Mouse (Mus musculus) layer of hippocampus, adult 2 months (tissue): ENCODE data around the gene Cd151. TPM values are rescaled to one million over a fixed set of nuclear protein-coding genes. Genes with fewer than 3 reads are reported as not detected.

ENCODE experiments used
- DNase-seq, 2 experiments: peaks; one replicate each; pipeline ENCODE4 v3.0.0; 2022; ENCODE audit warnings: low spot score in 2 of 2
- H3K27ac ChIP-seq: fragments of 200-600 bp; 2 replicates; pipeline ENCODE4 v1.8.1; 2022
- H3K4me3 ChIP-seq: fragments of 200-600 bp; 2 replicates; pipeline ENCODE4 v1.8.1; 2022; ENCODE audit warnings: mild to moderate bottlenecking
- CTCF ChIP-seq: fragments of 200-600 bp; conservative IDR thresholded peaks from 2 replicates; pipeline ENCODE4 v1.8.1; 2022; ENCODE audit warnings: antibody characterized with exemption, mild to moderate bottlenecking, moderate library complexity
- total RNA-seq, 2 experiments: library from RNA; stranded (reverse); gene quantifications; 2 replicates each; pipeline ENCODE4 v1.2.3; 2021

Gene Cd151
- total RNA-seq, 2 experiments from 2014 or later, result 23.4 to 25.1 TPM

DNA sequence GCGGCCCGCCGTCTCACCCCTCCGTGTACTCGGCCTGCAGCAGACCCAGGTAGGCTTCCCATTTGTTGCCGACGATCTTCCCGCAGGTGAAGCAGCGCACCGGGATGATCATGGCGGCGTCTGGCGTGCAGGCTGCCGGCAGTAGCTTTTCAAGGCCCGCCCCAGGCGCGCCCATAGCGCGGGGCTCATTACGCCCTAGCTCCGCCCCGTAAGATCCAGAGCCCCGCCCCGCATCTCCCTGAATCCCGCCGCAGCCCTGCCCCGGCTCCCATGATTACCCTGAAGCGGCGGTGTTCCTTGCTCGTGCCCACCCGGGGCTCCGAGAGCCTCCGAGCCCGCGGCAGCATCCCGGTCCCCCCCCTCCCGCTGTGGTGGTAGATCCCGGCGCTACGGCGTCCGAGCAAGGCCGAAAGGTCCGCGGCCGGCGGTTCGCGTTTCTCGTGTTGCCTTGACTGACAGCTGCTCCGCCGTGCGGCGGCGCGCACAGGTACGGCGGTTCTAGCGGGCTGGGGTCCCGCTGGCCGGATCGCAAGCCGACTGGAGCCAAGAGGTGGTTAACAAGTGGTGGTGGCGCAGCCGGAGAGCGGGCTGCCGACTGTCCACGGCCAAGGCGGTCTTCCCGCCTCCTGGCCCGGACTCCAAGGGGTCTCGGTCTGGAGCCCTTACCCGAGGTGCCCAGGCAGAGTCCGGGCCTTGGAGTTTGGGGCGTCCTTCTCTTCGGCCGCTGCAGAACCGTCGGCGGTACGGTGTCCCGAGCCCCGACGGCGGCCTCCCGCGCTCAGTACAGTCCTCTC is 8.0 kb downstream of the Cd151 start, which contains the start of the genes Polr2l and Tspan4:
Polr2l (minus strand) TSS at position 122 of the 794 bp plus-strand sequence.
Tspan4 (plus strand) TSS at position 230 of the 794 bp plus-strand sequence.
- TF ChIP-seq CTCF, result 0 out of 2 replicates have a peak, but pooled peaks have one; percentile 17
- Histone ChIP-seq H3K27ac (peak within 1 kb of the TSS; percentile 99), H3K4me3 (peak within 1 kb of the TSS; percentile 86)
- DNase-seq, result peak; percentile 69 to 75

DNA sequence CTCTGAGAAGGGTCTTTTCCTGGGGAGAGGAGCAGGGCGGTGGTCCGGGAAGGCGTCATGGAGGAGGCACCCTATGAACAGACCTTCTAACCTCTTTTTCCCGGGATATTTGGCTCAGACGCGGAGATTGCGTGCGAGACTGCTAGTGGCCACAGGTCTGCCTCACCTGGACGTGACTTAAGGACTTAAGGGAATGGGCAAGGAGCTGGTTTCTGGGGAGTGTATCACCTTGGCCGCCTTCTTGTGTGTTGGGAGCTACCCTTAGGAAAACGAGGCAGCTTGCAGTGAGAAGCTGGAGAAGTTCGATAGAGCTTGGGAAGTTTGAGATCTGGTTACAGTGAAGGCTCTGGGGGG is 8.6 kb downstream of the Cd151 start:
- peak overlapping the region; percentile 86 for H3K4me3 ChIP-seq
- H3K27ac ChIP-seq, result peak overlapping the region; percentile 99
- TF ChIP-seq CTCF, result no peak
- DNase-seq, result no peak

GRCm38 (mm10) chr7:141476226-141476980 is 9.2 kb downstream of the Cd151 start:
- Histone ChIP-seq H3K27ac (peak overlapping the region; percentile 99), H3K4me3 (peak overlapping the region; percentile 86)
- peak; percentile 41 for TF ChIP-seq CTCF
- DNase-seq, result no peak

DNA sequence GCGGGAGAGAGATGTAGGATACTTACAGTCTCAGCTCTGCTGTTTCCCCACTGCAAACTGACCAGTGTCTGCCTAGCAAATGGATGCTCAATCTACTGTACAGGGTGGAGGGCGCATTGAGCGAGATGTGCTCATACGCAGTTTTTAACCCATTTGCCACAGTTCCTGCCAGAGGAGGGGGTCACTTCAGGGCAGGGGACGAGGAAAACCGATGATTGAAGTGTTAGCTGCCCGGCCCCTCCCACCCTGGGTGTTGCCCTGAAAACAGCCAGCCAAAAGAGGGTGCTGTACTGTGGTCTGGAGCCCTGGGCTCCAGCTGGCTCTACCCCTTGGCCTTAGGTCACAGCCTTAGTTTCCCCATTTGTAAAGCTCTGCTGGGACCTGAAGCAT is 9.8 kb downstream of the Cd151 start:
- Histone ChIP-seq H3K4me3 (peak overlapping the region; percentile 28; the same call in 1 of the 2 replicates), H3K27ac (peak overlapping the region; percentile 71; the same call in 1 of the 2 replicates)
- DNase-seq, result no peak
- no peak for TF ChIP-seq CTCF

DNA sequence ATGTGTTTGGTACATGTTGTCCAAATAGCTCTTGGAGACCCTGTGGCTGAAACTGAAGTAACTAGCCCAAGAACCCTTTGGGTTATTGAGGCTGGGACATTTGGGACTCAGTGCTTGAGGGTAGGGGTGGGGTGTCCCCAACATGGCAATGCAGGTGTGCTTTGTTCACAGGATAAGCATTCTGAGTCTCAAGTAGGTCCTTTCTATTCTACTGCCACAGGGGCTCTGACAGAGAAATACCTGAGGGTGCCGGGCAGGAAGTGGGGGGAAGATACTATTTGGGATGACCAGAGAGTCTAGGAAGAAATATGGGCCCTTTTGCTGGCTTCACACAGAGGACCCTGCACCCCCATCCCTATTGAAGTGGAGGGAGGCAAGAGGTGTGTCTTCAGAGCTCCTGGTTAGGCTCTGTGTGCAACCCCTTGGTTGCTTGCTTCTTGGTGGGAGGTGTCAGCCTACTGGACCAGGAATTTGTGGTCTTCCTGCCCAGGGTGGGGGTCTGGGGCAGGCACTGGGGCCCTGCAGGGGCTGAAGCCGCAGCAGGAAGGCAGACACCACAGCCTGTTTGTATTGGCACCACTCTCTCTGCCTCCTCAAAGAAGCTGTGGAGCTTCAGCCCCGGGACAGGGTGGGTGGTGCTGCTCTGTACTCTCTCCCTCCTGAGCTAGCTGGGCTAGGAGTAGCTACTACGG is 10.5 kb downstream of the Cd151 start:
- no peak for TF ChIP-seq CTCF
- DNase-seq, result no peak
- H3K4me3 ChIP-seq, result no peak overlapping the region; the same call in 1 of the 2 replicates
- peak overlapping the region; percentile 71; the same call in 1 of the 2 replicates for H3K27ac ChIP-seq

GRCm38 (mm10) chr7:141478270-141478748 is 11.1 kb downstream of the Cd151 start:
- Histone ChIP-seq H3K27ac (peak overlapping the region; percentile 28; the same call in 1 of the 2 replicates), H3K4me3 (no peak overlapping the region)
- TF ChIP-seq CTCF, result no peak
- DNase-seq, result no peak

- peak; percentile 74 for DNase-seq
- peak; percentile 94 for TF ChIP-seq CTCF
- no peak overlapping the region for H3K27ac ChIP-seq
- no peak overlapping the region; the same call in 1 of the 2 replicates for H3K4me3 ChIP-seq
These were observed 13.8 kb downstream of the Cd151 start for GRCm38 (mm10) chr7:141480842-141481497.

DNA sequence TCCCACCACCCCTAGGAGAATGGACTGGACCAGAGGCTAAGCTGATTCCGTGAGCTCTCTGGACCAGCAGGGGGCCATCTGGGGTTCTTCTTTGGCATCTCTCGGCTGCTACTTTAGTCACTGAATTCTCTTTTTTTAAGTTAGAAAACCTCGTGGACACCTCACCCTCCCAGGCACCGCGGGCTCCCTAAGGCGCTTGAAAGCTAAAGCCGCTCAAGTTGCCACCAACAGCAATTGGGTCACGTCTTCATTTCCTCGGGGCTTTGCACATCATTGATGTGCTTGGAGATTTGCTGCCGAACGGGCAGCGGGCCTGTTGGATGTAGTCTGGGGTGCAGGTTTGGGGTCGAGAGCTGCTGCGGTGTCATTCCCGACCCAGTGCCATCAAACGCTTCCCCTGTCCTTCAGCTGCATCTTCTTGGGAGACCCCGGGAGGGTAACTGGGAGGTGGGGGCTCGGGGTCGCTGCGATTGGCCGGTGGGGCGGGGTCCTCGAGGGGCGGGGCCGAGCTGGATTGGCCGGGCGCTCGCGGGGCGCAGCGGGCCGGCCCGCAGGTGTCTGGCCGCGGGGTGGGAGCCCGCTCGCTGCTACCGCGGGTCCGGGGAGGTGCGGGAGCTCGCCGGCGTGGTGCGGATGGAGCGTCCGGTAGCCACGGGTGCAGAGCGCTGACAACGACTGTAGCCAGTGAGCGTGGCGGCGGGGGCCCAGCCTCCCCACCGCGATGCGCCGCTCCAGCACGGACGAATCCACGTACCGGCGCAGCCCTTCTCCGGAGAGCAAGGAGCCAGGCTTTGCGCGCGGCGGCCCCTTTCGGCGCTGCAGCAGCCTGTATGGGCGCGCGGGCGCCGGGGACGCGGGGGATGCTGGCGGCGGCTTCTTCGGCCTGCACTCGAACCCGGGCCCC is 14.6 kb downstream of the Cd151 start:
- peak; percentile 62 for TF ChIP-seq CTCF

GRCm38 (mm10) chr7:141482531-141483024 is 15.4 kb downstream of the Cd151 start:
- H3K4me3 ChIP-seq, result peak overlapping the region; percentile 58
- TF ChIP-seq CTCF, result no peak
- peak overlapping the region; percentile 64; the same call in 1 of the 2 replicates for H3K27ac ChIP-seq
- DNase-seq, result no peak

More for the DNA sequence above, 14.6 kb downstream of the Cd151 start:
- Histone ChIP-seq H3K4me3 (peak overlapping the region; percentile 58), H3K27ac (peak overlapping the region; percentile 64)
- DNase-seq, result no peak

- no peak for DNase-seq
- Histone ChIP-seq H3K27ac (no peak overlapping the region), H3K4me3 (no peak overlapping the region; the same call in 1 of the 2 replicates)
- TF ChIP-seq CTCF, result no peak
These were observed 16.0 kb downstream of the Cd151 start for GRCm38 (mm10) chr7:141483114-141483653.
